Mouse (Mus musculus): ENCODE results near the gene Shisal1.

Gene Shisal1

DNA sequence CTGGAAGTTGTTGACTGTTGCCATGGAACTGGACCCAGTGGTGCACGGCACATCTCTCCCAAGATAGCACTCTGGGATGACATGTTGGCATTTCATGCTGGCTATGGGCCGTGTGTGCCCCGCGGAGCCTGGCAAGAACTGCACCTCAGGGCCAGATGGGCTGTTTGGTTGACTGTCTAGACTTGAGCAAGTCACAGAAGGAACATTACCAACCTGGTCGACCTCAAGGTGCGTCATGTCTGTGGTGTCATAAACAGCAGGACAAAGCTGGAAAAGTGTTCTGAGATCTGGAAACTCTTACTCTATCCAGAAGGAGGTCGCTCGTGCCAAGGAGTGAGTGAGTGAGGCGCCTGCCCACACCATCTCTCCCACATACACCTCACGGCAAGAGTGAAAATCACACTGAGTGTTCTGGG lies 80.3 kb downstream of the Shisal1 start:
- no peak for DNase-seq

DNA sequence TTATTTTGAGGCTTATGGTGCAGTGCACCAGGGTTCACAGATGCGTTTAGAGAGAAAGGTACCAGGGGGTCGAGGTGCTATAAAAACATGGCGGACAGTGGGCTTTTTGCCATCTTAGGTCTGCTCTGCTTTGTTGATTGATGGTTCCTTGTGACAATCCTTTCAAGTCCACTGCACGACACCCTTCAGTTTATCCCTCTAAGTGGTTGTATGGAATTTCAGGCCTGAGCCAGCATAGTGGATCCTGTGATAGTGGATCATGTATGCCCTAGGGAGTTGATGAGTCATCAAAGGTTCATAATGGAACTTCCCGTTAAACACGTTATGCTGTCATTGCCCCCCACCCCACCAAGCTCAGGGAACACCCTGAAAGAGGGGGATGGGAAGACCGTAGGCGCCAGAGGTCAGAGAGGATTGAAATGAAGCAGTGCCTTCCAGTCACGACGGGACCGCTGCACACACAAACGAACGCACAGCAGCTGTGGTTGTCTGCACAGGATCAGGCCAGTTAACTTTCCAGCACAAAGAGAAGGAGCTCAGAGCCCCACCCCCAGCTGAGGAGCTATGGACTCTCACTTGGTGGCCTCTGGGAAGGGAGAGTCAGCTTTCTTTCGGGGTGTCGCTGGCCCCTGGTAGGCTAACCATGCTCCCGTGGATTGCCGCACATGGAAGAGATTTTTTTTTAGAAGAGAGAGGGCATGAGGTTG lies 81.1 kb downstream of the Shisal1 start:
- no peak for DNase-seq

DNA sequence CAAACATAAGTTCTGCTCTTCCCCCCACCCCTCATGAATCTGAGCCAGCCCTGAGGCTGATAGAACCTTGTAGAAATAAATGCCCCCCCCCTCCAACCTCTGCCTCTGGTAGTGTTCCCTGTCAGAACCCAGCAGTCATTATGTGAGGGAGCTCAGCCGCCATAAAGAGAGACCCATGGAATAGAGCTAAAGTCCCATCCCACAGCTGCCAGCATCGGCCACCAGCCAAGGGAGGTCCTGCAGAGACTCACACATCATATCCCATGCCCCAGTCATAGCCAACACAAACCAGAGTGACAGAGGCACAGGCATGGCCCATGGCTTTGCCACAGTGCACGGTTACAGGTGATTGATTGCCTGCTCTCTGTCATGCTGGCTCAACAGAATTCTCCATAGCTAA lies 82.2 kb downstream of the Shisal1 start:
- no peak for DNase-seq

DNA sequence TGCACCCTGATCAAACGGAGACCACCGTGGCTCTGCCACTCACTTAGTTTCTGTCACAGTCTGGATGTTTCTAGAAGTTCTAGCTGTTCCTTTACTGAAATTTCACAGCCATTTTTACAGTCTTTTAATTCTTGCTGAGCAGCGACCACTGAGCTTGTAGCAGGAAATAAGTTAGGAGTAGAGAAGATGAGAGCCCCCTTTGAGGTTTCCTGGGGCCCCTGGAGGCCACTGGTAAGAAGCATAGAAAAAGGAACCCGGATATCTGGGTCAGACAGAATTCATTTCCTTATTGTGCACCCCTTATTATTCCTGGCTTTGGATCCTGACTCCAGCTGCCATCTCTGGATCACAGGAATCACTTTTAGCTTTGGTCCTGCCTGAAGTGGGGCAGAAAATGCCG lies 91.8 kb downstream of the Shisal1 start:
- DNase-seq, result no peak

DNA sequence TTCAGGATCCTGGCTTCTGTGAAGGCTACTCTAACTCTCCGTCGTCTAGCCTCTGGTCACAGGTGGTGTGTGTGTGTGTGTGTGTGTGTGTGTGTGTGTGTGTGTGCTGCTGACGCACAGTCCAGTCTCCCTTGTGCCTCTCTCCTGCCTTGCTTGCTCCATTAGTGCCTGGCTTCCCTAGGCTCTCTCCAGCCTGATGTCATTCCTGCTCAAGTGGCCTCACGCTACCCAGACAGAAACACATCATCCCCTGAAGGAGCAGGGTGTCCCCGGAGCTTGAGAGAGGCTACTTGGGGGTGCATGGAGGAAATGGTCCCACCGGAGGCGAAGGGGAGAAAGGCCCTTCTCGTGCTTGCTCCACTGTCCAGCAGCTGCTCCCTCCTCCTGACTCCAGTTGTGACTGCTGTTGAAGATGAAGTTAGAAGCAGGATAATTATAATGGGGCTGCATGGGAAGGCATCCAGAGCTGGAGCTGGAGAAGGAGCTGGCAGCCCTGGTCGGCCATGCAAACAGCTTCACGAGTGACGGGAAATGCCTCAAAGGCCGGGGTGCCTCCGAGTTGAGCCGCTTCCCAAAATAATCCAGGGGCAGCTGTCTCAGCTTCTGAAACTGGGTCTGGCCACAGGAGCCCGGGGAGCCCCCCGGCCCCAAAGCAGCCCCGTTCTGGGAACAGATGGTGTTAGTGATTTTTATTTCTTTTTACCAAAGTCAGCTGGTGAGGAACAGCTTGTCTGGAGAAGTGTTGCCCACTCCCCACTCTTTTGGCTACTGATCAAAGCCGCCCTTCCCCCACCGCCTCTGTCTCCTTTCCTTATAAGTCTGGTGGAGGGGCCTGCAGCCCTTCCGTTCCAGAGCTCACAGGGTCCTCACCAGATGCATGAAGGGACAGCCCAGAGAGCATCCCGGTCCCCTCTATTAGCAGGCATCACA lies 94.7 kb downstream of the Shisal1 start:
- DNase-seq, result no peak

DNA sequence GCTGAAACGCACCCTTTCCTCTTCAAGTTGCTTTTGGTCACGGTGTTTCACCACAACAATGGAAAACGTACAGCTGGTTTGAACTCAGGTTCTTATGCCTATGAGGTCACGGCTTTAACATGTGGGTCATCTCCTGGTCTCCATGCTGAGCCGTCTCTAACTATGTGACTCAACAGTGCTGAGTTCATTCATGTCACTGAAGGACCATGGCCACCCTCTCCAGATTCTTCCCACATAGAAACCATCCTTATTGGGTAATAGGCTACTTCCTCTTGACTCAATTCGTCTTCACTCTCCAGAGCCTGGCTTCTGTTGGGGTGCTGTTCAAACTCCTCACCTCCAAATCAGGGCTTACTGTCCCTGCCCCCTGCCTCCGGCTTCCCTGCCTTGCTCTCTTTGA lies 95.6 kb downstream of the Shisal1 start:
- no peak for DNase-seq

DNA sequence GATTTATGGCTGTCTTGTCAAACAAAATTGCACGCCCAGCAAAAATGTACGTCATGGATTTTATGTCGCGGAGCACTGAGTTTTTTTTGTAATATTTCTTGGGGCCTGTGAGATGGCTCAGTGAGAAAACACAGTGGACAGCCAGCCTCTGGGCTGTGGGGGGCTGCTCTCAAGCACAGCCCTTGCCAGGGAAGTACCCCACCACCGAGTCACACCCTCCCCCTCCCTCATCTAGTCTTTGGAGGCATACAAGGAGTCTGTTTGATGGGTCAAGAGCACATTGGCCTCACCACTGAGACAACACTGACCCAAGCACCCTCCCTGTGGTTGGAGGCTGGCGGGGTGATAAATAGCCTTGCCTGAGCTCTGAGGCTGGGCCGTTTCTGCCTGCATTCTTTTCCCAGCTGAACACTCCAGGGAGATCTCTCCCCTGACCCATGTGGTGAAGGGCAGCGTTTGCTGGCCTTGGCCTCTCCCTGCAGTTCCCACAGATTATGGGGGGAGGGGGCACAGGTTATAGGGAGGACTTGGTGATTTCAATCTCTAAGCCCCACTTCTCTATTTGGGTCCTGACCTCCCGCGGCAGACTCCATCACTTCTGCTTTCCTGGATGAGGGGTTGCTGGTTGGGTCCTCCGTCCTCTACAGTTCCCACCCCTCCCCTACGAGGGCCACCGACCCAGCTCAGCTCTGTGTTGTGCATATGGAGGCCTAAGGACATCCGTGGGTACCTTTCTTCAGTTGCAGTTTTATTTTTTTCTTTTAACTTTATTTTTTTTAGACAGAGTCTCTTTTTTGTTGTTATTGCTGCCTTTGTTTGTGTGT lies 96.8 kb downstream of the Shisal1 start:
- no peak for DNase-seq

DNA sequence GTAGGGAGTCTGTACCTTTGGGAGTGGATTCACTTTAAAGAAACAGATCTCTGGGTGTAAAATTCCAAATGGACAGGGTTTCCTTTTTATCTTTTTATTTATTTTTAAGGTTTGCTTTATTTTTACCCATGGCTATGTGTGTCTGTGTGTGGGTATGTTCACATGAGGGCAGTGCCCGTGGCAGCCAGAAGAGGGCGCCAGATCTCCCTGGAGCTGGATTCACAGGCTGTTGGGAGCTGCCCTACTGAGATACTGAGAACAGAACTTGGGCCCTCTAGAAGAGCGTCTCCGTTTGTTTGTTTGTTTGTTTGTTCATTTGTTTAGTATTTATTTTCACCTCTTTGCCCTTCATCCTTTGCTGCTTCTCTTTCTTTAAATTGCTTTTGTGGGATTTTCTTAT lies 98.1 kb downstream of the Shisal1 start:
- DNase-seq, result no peak

DNA sequence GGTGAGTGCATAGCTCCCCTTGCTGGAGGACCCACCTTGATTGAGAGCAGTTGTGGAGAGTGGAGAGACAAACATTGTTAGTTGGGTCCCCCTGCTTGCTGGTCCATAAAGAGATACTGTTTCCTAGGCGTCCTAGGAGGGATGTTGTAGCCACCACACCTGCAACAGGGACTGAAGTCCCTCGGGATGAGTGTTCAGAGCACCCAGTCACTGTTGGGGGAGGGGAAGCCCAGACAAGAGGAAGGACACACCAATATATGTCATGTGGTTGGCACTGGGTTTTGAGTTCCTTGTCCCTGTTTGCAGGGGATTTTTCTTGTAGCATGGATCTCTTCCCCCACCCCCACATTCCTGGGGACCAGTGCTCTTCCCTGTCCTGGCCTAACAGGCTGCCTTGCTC lies 106.0 kb downstream of the Shisal1 start:
- DNase-seq, result no peak

DNA sequence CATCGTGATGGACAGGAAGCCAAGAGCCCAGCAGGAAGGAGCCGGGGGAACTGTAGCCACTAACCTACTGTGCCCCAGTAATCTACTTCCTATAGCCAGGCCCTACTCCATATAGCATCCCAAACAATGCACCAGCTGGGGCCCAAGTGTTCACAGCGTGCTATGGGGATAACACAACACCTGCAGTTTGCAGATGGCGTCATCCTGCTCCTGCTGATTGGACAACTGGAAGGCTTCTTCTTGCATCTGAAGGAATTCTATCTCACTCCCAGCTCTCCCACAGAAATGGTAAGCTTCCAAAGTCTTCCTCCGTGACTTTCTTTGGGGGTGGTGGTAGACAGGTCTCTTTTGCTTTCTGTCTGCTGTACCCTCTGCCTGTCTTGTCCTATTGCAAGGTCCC lies 109.3 kb downstream of the Shisal1 start:
- no peak for DNase-seq

DNA sequence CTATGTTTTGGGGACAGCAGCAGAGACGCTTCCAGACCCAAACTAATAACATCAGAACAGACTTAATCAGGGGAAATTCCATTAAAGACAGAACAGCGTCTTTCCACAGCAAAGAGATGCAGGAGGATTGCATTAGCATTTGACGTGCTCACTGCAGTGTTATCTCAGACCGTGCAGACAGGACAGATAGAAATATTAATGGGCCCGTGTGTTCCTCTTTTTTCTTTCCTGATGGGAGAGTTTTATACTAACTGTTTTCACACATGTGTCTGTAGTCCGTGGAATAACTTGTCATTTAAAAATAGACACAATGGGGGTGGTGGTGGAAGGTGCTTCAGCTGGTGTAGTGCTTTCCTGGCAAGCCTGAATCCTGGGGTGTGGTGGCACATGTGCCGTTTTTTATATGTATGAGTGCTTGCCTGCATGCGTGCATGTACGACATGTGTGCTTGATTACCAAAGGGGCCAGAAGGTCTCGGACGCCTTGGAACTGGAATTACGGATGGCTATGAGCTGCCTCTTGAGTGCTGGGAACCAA lies 110.5 kb downstream of the Shisal1 start:
- DNase-seq, result no peak

DNA sequence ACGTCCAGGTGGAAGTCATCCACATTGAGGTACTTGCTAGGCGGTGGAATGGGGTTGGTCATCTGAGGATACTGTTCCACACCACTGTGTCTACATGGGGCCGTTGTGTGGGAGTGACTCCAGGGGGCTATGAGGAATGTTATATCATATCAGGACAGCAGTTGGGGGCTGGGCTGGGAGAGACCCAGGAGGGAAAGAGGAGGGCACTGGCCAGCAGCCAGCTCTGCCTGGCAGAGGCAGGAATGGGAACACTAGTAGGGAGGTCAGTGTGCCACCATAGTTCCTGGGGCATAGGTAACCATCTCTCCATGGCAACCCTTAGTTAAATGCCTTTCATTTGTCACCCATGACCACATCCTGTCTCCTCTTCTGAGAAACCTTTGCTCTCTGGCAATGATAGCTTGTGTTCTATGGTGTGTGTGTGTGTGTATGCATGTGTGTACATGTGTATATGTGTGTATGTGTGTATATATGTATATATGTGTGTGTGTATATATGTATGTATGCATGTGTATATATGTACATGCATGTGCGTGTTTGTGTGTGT lies 115.8 kb downstream of the Shisal1 start:
- no peak for DNase-seq

DNA sequence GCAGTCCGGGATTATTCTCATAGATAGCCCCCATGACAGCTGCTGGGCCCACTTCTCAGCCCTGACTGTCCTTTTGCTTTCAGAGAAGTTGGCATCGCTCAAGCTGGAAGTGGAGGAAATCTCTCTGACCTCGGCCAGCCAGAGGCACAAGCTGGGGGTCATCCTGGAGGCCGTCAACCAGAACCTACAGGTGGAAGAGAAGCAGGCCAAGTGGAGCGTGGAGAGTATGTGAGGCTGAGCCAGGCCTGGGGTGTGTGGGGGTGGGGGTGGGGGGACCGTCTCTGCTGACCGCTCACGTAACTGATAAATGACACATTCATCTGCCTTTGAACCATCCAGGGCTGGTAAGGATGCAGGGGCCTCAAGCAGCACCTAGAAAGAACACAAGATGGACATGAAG lies 117.0 kb downstream of the Shisal1 start:
- no peak for DNase-seq

All from lung, postnatal 14 days (tissue).